Comparison of ENCODE assay signal across 11 mouse cellular contexts in the genomic region with DNA sequence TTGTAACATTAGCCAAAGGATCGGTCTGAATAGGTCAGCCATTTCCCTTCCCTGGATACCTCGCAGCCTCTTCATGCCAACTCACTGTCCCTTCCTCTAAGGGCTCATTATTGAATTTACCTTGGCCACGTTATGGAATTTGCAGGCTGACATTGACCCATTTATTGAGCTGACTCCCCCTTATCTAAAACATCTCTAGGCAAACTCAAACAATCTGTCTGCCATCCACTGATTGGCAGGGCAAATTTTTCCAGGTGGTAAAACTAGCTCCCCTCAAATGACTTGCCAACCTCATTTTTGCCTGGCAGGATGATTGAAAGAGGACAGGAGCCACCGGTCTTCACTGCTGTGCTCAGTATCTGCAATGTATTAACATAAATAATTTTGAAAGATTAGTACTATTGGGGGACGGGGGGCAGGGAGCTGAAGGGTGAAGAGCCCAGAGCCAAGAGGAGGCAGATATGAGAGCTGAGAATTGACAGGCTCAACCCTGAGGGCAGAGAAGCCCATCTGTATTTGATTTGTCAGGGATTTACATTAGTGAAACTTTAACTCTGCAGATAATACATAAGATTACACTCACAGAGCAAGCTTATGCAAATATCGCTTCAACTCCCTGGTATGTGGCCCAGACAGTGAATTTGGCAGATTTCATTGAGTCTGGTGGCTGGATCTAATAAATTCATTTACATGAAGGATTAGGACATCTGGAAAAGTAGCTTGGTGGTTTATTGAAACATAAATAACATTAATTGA.
DNase-seq lines count a peak whose midpoint lies in the region; ATAC-seq and TF ChIP-seq lines count a peak whose summit lies in the region.
"Had no signal": no experiment of that assay in that cellular context is flagged by ENCODE, and none has a peak within 500 bp of the region (broad histone marks: within the 10 kb centered on the region; RNA-seq: fewer than 3 reads in every experiment).

No protein-coding gene starts in this region.

- no peak for TF ChIP-seq CTCF in kidney, adult 2 months (conservative IDR thresholded peaks at IDR 0.05; ENCODE audit: insufficient read depth, insufficient read length, low read depth, low read length)

- no peak overlapping the region for H3K4me3 ChIP-seq in kidney, adult 2 months (ENCODE audit: insufficient read depth, low read depth, low read length)
- no peak overlapping the region for H3K4me3 ChIP-seq in embryonic facial prominence, embryonic 15.5 days (replicated peaks)
- H3K4me3 ChIP-seq in midbrain, embryonic 15.5 days: no peak overlapping the region

- peak; percentile 64; the same call in 1 of the 2 replicates for ATAC-seq in embryonic facial prominence, embryonic 15.5 days (ENCODE audit: insufficient number of reproducible peaks, low FRiP score, low TSS enrichment, low read depth)
- ATAC-seq in midbrain, embryonic 15.5 days (replicated peaks): peak; percentile 86

- H3K27ac ChIP-seq in kidney, adult 2 months (ENCODE audit: insufficient read depth, low read depth, low read length): no peak overlapping the region
- H3K27ac ChIP-seq in embryonic facial prominence, embryonic 15.5 days (replicated peaks): no peak overlapping the region
- H3K27ac ChIP-seq in midbrain, embryonic 15.5 days: no peak overlapping the region

- no peak overlapping the region for H3K4me2 ChIP-seq in embryonic facial prominence, embryonic 15.5 days (replicated peaks)
- H3K4me2 ChIP-seq in midbrain, embryonic 15.5 days: no peak overlapping the region

- H3K9ac ChIP-seq in embryonic facial prominence, embryonic 15.5 days: no peak overlapping the region
- H3K9ac ChIP-seq in midbrain, embryonic 15.5 days: no peak overlapping the region

- no peaks in the 10 kb centered on the region for H3K27me3 ChIP-seq in kidney, adult 2 months (replicated peaks; ENCODE audit: control insufficient read depth, insufficient read depth, low read length)
- no peaks in the 10 kb centered on the region for H3K27me3 ChIP-seq in embryonic facial prominence, embryonic 15.5 days
- H3K27me3 ChIP-seq in midbrain, embryonic 15.5 days (replicated peaks): no peaks in the 10 kb centered on the region

- TF ChIP-seq POLR2A in kidney, adult 2 months (IDR thresholded peaks at IDR 0.05; ENCODE audit: low read depth, low read length): no peak

- H3K9me3 ChIP-seq in embryonic facial prominence, embryonic 15.5 days (replicated peaks): no peaks in the 10 kb centered on the region
- H3K9me3 ChIP-seq in midbrain, embryonic 15.5 days: no peaks in the 10 kb centered on the region

- H3K36me3 ChIP-seq in kidney, adult 2 months (ENCODE audit: control insufficient read depth, insufficient read depth, low read length): no peaks in the 10 kb centered on the region
- H3K36me3 ChIP-seq in embryonic facial prominence, embryonic 15.5 days: no peaks in the 10 kb centered on the region
- no peaks in the 10 kb centered on the region for H3K36me3 ChIP-seq in midbrain, embryonic 15.5 days (replicated peaks)

- no peaks in the 10 kb centered on the region for H3K4me1 ChIP-seq in kidney, adult 2 months (ENCODE audit: control insufficient read depth, insufficient read depth, low read length)
- H3K4me1 ChIP-seq in embryonic facial prominence, embryonic 15.5 days: peaks cover 14% of the 10 kb centered on the region; the same call in 1 of the 2 replicates
- peaks cover 5% of the 10 kb centered on the region; the same call in 1 of the 2 replicates for H3K4me1 ChIP-seq in midbrain, embryonic 15.5 days

- peak; percentile 1 for DNase-seq in kidney, adult 2 months
- no peak for DNase-seq in kidney, adult 11 months
- DNase-seq in embryo, embryonic 11 days: peak; percentile 58
- DNase-seq in layer of hippocampus, adult 9-10 months (ENCODE audit: low spot score): no peak
- no peak for DNase-seq in heart, adult 18-20 months
- DNase-seq: cerebellum, adult 9-10 months; heart, postnatal 14 days; lung, adult 18-20 months; thymus, postnatal 14 days had no signal

- 43% methylated on average over 6 of the region's 6 CpGs for WGBS in kidney, adult 2 months
- 14% methylated on average over 6 of the region's 6 CpGs for WGBS in embryonic facial prominence, embryonic 15.5 days
- 50% methylated on average over 6 of the region's 6 CpGs for WGBS in midbrain, embryonic 15.5 days

Comparison
In these comparisons a context has a peak if more than half of its experiments do, and no peak if none do; other contexts are left out.
1. DNase-seq: peak in kidney, adult 2 months (single experiment) and embryo, embryonic 11 days (single experiment); none in kidney, adult 11 months (single experiment), layer of hippocampus, adult 9-10 months (single experiment) and heart, adult 18-20 months (0 of 2).